Mouse (Mus musculus) urinary bladder, adult 2 months (tissue): ENCODE results near the gene Rbck1. TPM values are rescaled to one million over a fixed set of nuclear protein-coding genes. Genes with fewer than 3 reads are reported as not detected.
"Not testable (repeated sequence)": the region's sequence is repeated elsewhere in the genome, so short reads cannot be mapped to it uniquely, and the experiment has no call there.

Experiments
- DNase-seq: peaks from one replicate; pipeline ENCODE4 v3.0.0; 2022; ENCODE audit warnings: low spot score
- polyA plus RNA-seq: library from polyadenylated mRNA; depleted of rRNA; stranded (reverse); fragments of >200 nt; gene quantifications from 2 replicates; pipeline ENCODE4 v1.2.3, GENCODE M21; 2012; rRNA removed

Rbck1 gene
- polyA plus RNA-seq, 1 experiment: 110 TPM

DNA sequence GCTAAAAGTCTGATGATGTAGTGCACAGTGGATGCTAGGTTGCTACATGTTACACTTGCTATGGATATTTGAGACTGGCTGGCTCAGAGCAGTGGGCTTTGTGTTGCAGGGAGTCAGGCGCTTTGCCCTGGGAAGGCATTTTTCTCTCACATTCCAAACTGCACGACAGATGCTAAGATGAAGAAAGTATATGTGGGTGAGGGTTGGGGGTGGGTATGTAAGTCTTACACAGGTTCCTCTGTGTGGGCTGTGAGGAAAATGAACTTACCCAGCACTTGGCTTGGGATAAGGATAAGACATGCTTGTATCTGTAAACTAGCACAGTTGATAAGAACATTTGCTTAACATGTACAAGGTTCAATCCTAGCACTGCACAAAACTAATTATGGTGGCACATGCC lies 29.6 kb downstream of the Rbck1 start:
- DNase-seq: no peak

DNA sequence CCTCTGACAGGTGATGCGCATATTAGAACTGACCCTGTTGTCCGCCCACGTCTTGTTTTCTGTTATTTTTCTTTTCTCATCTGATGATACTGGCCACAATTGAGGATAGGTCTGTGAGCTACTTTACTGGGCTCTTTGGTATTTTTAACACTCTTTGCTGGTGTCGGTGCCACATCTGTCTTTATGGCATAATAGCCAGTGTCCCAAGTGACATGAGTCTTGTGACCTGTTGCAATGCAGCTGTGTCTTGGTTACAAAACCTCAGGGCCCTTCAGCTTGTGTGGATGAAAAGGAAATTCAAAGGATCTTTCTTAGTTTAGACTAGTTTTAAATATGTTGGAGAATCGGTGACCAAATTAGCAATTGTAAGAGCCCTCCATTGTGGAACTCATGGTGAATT lies 37.9 kb downstream of the Rbck1 start:
- DNase-seq: no peak

DNA sequence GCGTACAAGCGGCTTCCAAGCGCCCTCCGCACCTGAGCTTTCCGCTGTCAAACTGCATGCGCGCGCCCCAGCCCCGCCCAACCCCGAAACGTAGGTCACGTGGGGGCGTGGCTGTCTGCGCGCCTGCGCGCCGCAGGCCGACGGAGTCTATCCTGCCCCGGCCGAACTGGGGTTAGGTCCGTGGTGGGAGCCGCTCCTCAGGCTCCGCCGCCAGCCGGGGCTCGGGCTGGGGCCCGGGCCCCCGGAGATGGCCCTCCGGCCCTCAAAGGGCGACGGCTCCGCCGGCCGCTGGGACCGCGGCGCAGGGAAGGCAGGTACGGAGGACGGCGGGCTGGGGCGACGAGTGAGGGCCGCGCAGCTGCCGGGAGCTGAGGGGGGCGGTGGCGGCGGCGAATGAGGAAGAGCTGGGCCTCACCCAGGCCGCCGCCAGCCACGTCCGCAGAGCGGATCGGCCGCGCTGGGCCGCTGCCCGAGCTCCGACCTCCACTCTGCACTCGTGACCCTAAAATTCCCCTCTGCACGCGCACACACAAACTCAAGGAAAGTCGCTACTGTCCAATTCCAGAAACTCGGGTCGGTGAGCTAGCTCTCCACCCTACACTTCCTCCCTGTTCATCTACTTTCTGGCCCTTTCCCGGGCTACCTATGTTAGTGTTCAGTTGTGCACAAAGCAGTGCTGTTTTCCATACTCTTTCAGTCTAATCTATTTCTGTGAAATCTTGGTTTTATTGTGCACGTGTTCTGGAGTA lies 38.6 kb downstream of the Rbck1 start, which contains the start of gene Tbc1d20:
Gene Tbc1d20, plus strand, starts transcription at position 102 of the 749 bp plus-strand sequence.
- peak; percentile 92 for DNase-seq

DNA sequence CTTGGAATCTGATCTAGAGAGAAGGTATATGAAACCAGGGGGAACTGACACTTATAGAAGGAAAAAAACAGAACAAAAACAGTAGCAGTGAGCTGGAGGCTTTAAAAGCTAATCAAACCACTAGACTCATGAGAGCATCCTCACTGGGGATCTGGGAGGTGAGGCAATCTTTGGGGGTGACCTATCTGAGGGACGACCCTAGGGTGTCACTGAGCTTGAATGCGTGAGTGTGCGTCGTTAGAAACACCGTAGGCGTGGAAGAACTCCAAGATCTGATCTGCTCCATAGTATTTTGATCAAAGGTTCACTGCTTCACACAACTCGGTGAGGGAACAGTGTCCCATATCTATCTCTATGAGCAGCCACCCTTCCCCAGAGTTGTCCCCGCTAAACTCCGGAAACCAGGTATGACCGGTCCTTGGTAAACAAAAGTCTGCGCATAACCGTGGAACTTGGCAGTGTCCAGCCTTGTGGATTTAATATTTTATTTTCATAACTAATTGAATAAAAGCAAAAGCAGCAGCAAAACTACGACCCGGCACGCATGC lies 39.2 kb downstream of the Rbck1 start:
- DNase-seq: no peak

DNA sequence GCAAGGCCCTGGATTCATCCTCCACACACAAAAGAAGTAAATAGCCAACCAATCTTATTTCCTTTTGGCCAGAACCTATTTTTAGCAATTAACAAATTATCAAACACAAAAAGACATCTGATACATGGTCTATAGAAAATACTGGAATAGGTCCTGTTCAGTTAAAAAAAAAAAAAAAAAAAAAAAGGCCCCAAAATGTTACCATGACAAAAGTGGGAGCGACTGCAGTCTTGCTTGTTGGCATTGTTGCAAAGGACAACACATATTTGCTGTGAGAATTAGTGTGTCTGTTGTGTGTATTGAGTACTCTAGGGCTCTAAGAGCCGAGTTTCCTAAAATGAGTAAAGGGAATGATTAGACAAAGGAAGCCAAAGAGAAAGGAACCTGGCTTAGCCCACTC lies 40.0 kb downstream of the Rbck1 start:
- no peak for DNase-seq

DNA sequence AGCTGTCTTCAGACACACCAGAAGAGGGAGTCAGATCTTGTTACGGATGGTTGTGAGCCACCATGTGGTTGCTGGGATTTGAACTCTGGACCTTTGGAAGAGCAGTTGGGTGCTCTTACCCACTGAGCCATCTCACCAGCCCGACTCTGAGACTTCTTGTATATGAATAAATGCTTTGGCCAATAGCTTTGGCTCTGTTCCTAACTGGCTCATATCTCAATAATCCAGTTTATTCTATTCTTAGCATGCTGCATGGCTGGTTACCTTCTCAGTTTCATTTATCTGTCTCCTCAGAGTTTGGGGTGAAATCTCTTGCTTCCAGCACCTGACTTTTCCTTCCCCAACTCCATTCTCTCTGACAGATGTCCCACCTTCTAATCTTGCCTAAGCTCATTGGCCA lies 42.8 kb downstream of the Rbck1 start:
- DNase-seq: not testable (repeated sequence)

DNA sequence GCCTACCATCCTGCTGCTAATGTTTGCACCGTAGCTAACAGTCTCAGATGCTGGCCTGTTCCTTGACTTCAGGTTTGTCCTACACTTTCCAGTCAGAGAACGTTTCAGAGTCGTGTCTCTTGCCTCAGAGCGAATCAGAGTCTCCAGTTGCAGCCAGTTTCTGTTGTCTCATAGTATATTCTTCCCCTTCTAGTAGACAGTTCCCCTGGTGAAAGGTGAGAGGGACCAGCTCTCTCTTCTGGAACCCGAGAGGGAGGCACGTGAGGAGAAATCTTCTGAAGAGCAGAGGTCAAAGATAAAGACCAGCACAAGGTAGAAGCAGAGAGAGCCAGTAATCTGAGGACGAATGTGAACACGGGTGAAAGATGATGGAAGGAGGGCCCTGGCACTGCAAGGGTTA lies 44.4 kb downstream of the Rbck1 start:
- DNase-seq: no peak

DNA sequence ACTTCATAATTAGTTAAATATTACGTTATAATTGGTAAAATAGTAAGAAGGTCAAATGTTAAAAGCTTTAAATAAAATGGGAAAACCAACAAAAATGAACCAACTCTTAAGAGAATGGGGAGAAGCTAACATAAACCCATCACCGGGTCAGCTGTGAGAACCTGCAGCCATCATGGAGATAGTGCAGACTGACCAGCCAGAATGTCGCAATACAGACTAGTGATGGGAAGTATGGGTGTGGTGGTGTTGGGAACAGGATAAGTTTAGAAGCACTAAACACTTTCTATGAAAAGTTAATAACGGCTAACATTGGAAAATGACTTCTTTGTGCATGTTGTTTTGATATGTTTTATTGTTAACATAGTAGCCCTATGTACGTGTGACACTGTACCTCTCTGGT lies 44.9 kb downstream of the Rbck1 start:
- no peak for DNase-seq

DNA sequence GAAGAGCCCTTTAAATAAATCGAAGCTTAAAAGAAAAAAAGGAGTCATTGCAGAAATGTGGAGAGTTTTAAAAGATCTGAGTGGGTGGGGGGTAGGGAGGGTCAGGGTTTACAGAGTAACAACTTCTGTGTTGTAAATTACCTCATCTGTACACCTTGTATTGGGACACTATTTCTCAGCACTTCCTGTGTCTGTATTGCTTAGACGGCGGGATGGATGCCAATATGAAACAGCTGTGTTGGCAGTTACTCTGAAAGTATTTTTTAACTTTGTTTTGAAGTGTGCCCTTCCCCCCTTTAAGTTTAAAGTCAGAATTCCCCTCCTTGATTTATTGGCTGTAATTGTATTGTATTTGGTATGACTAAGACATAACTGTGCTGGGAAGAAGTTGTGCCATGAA lies 51.0 kb downstream of the Rbck1 start:
- DNase-seq: no peak

DNA sequence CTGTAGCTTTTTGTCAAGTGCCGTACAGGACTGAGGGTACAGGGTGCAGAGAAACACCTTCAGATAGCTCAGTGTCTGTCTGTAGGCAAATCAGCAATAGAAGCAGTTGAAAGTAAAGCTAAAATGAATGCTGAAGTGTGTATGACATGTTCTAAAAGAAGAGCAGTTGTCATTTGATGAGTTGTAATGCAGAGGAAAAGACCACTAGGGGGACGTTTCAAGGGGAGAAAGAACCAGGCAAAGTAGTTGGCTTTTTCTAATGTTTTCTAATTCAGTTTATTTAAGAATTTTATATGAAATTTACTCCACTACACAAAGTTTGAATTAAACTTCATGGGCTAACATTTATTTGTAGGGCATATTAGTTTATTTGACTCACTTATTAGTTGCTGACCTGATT lies 58.8 kb downstream of the Rbck1 start:
- no peak for DNase-seq

Other genes starting within 250 kb of the Rbck1 start
- gene Srxn1, start 227.1 kb downstream of the Rbck1 start, polyA plus RNA-seq: 44.9 and 46.3 TPM in 2 replicates
- 2.3 and 2.8 TPM in 2 replicates for gene Tcf15, start 189.1 kb downstream of the Rbck1 start, polyA plus RNA-seq
- 53.8 and 58.6 TPM in 2 replicates for gene Csnk2a1, start 105.8 kb downstream of the Rbck1 start, polyA plus RNA-seq
- 42.0 and 44.4 TPM in 2 replicates for gene Tbc1d20, start 38.8 kb downstream of the Rbck1 start, polyA plus RNA-seq
- gene Trib3, start 11.4 kb upstream of the Rbck1 start, polyA plus RNA-seq: 2.4 and 2.9 TPM in 2 replicates
- not detected in 2 replicates for gene Nrsn2, start 44.0 kb upstream of the Rbck1 start, polyA plus RNA-seq
- gene Sox12, start 65.4 kb upstream of the Rbck1 start, polyA plus RNA-seq: 8.6 and 12.6 TPM in 2 replicates
- 8.7 and 9.7 TPM in 2 replicates for gene Zcchc3, start 82.4 kb upstream of the Rbck1 start, polyA plus RNA-seq
- 0.40 and 0.45 TPM in 2 replicates for gene 6820408C15Rik, start 82.9 kb upstream of the Rbck1 start, polyA plus RNA-seq
- not detected in 2 replicates for gene Defb23, start 132.0 kb upstream of the Rbck1 start, polyA plus RNA-seq
- not detected in 2 replicates for gene Defb20, start 144.4 kb upstream of the Rbck1 start, polyA plus RNA-seq
- not detected in 2 replicates for gene Defb22, start 157.5 kb upstream of the Rbck1 start, polyA plus RNA-seq
- not detected in 2 replicates for gene Defb26, start 179.0 kb upstream of the Rbck1 start, polyA plus RNA-seq
- not detected in 2 replicates for gene Defb28, start 185.6 kb upstream of the Rbck1 start, polyA plus RNA-seq
- gene Defb29, start 207.4 kb upstream of the Rbck1 start, polyA plus RNA-seq: not detected in 2 replicates
- gene Gm17416, start 236.7 kb upstream of the Rbck1 start, polyA plus RNA-seq: not detected in 2 replicates
- not detected in 2 replicates for gene Defb21, start 240.1 kb upstream of the Rbck1 start, polyA plus RNA-seq
- not detected in 2 replicates for gene Defb19, start 247.7 kb upstream of the Rbck1 start, polyA plus RNA-seq